Mouse (Mus musculus) heart, adult 2 months (tissue): Measurements from ENCODE around the gene Rfx7.
A peak's percentile ranks its signal among the peaks of the same experiment; 100 is the strongest.

Experiments
- CTCF ChIP-seq: fragments of 200-600 bp; IDR thresholded peaks from 2 replicates; pipeline ENCODE4 v1.8.1; 2022; ENCODE audit warnings: antibody characterized with exemption, mild to moderate bottlenecking, moderate library complexity
- POLR2A ChIP-seq: fragments of 200-500 bp; IDR thresholded peaks from 2 replicates; pipeline ENCODE4 v1.6.1; 2011; ENCODE audit warnings: mild to moderate bottlenecking, low read depth, low read length, control low read depth; ENCODE audit not compliant: insufficient read depth

- TF ChIP-seq CTCF (no peak), POLR2A (peak; percentile 64)
Measured at GRCm38 (mm10) chr9:72491559-72492193, 40.4 kb upstream of the Rfx7 start.
